Mouse (Mus musculus): ENCODE measurements around the gene AW822073. TPM values are rescaled to one million over a fixed set of nuclear protein-coding genes. Genes with fewer than 3 reads are reported as not detected.
"Not testable (repeated sequence)": the region's sequence is repeated elsewhere in the genome, so short reads cannot be mapped to it uniquely, and the experiment has no call there.

Gene AW822073
- polyA plus RNA-seq, 1 experiment from 2014 or later: not detected

DNA sequence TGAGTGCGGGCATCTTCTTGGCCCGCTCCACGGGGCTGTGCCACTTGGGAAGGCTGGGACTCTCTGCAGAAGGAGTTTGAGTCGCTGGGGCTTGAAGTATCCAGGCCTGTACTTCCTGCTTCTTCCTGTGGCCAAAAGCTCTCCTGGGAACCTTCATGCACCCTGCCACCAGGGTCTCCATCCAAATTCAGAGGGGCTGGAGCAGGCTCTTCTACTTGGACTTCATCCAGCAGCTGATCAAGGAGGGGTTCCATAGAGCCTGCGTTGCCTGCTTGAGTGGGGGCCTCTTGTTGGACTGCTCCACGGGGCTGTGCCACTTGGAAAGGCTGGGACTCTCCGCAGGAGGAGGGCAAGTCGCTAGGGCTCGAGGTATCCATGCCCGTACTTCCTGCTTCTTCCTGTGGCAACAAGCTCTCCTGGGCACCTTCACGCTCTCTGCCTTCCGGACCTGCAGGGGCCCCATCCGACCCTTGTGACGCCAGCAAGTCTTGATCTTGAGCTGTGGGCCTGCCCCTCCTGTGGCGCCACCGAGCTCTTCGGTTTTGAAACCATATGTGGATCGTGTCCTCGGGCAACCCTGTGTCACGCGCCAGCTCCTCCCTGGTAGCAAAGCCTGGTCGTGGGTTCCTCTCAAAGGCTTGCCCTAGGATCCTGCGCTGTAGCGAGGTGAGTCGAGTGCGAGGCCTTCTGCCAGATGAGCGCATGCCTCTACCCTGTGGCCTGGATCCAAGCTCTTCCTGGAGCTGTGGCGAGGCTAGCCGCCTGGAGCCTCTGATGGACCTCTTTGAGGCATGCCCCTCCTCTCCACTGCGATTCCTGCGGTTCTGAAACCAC, 541 bp downstream of the AW822073 start:
- not testable (repeated sequence) for ATAC-seq (ENCODE audit: low read depth); H3K4me1 ChIP-seq (ENCODE audit: control insufficient read depth, low read depth, low read length); H3K4me3 ChIP-seq (ENCODE audit: low read depth, low read length); H3K4me2 ChIP-seq (ENCODE audit: low read depth, low read length); H3K36me3 ChIP-seq (ENCODE audit: control insufficient read depth, insufficient read depth); H3K9ac ChIP-seq (ENCODE audit: low read depth, low read length); H3K9me3 ChIP-seq (replicated peaks; ENCODE audit: control insufficient read depth, low read length); H3K27ac ChIP-seq (ENCODE audit: low read length); H3K27me3 ChIP-seq (ENCODE audit: control insufficient read depth, insufficient read depth, low read depth, low read length)
- 74% methylated on average over 29 of the region's 31 CpGs for WGBS (ENCODE audit: insufficient replicate concordance)

DNA sequence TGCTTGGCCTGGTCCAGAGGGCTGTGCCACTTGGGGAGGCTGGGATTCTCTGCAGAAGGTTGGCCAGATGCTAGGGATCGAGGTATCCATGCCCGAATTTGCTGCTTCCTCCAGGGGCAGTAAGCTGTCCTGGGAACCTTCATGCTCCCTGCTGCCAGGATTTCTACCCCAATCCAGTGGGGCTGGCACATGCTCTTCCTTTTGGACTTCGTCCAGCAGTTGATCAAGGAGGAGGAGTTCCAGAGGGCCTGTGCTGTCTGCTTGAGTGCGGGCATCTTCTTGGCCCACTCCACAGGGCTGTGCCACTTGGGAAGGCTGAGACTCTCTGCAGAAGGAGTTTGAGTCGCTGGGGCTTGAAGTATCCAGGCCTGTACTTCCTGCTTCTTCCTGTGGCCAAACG, 1.6 kb downstream of the AW822073 start:
- H3K27me3 ChIP-seq (ENCODE audit: control insufficient read depth, insufficient read depth, low read depth, low read length); H3K27ac ChIP-seq (ENCODE audit: low read length): not testable (repeated sequence)
- 63% methylated on average over 3 of the region's 6 CpGs for WGBS (ENCODE audit: insufficient replicate concordance)

DNA sequence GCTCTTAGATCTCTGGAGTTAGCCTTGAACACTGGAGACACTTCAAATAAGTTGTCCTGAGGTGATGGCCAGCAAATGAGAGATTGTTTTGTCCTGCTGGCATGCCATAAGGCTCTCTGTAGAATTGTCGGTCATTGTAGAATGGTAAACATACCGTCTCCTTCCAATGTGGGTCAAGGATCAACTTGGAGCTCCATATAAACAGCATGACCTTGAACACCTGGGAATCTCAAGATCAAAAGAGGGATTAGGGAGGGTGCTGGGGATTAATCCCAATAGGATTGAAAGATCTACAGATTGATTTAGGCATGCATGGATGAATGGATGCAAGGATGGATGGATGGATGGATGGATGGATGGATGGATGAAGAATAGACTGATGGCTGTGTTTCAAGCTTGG, 3.2 kb downstream of the AW822073 start:
- H3K9ac ChIP-seq (ENCODE audit: low read depth, low read length); H3K27me3 ChIP-seq (ENCODE audit: control insufficient read depth, insufficient read depth, low read depth, low read length); H3K4me1 ChIP-seq (ENCODE audit: control insufficient read depth, low read depth, low read length); H3K4me3 ChIP-seq (ENCODE audit: low read depth, low read length); ATAC-seq (ENCODE audit: low read depth); H3K4me2 ChIP-seq (ENCODE audit: low read depth, low read length); H3K9me3 ChIP-seq (replicated peaks; ENCODE audit: control insufficient read depth, low read length); H3K27ac ChIP-seq (ENCODE audit: low read length); H3K36me3 ChIP-seq (ENCODE audit: control insufficient read depth, insufficient read depth): not testable (repeated sequence)
- 74% methylated on average over 2 of the region's 2 CpGs for WGBS (ENCODE audit: insufficient replicate concordance)

More for the DNA sequence above, 1.6 kb downstream of the AW822073 start:
- H3K36me3 ChIP-seq (ENCODE audit: control insufficient read depth, insufficient read depth); H3K4me1 ChIP-seq (ENCODE audit: control insufficient read depth, low read depth, low read length); H3K4me3 ChIP-seq (ENCODE audit: low read depth, low read length); H3K4me2 ChIP-seq (ENCODE audit: low read depth, low read length); H3K9me3 ChIP-seq (replicated peaks; ENCODE audit: control insufficient read depth, low read length); H3K9ac ChIP-seq (ENCODE audit: low read depth, low read length); ATAC-seq (ENCODE audit: low read depth): not testable (repeated sequence)

DNA sequence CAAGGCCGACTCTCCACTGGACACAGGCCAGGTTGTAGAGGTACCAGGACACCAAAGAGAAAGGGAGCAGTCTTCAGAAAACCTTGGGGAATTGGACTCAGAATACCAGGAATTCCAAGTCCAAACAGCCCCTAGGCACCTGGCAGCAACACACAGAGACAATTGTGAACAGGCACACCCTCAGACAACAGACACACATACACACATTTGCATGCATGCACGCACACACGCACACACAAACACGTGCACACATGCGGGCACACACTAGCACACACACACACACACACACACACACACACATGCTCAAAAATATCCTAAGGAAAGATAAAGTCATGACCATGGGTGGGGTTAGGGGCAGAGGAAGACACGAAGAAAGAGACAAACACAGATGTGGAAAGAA, 4.0 kb downstream of the AW822073 start:
- Histone ChIP-seq H3K27me3 (ENCODE audit: control insufficient read depth, insufficient read depth, low read depth, low read length) (no peaks in the 10 kb centered on the region), H3K27ac (ENCODE audit: low read length) (no peak overlapping the region), H3K36me3 (ENCODE audit: control insufficient read depth, insufficient read depth) (no peaks in the 10 kb centered on the region), H3K4me2 (ENCODE audit: low read depth, low read length) (no peak overlapping the region), H3K4me1 (ENCODE audit: control insufficient read depth, low read depth, low read length) (no peaks in the 10 kb centered on the region), H3K9me3 (replicated peaks; ENCODE audit: control insufficient read depth, low read length) (peaks cover 5% of the 10 kb centered on the region), H3K9ac (ENCODE audit: low read depth, low read length) (no peak overlapping the region), H3K4me3 (ENCODE audit: low read depth, low read length) (no peak overlapping the region)
- ATAC-seq (ENCODE audit: low read depth): no peak
- 59% methylated on average over 6 of the region's 6 CpGs for WGBS (ENCODE audit: insufficient replicate concordance)

DNA sequence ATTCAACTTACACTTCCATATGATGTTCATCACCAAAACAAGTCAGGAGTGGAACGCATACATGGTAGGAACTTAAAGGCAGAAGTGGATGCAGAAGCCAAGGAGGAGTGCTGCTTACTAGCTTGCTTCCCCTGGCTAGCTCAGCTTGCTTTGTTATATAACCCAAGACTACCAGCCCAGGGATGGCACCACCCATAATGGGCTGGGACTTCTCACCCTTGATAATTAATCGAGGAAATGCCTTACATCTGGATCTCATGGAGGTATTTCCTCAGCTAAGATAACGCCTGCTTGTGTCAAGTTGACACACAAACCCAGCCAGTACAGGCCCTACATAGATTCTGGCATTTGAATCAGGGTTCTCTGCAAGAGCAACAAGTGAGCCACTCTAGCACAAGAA, 7.4 kb downstream of the AW822073 start:
- 62% methylated on average over 3 of the region's 3 CpGs for WGBS (ENCODE audit: insufficient replicate concordance)

DNA sequence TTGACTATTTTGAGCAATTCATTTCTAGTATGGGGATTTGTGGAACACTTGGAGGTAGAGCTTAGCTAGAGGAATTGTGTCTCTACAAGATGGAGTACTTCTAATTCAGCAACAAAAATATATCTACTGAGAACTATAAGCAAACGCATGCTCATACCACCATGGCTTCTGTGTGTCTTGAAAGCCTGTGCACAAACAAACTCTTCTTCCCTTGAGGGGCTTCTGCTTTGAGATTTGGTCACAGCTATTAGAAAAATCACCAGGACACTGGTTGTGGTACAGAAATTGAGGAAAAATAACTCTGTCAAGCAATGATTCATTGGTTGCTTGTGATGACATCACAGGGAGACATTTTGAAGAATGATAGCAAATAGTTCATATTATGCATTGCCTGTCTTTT, 9.4 kb downstream of the AW822073 start:
- Histone ChIP-seq H3K9ac (ENCODE audit: low read depth, low read length) (no peak overlapping the region), H3K36me3 (ENCODE audit: control insufficient read depth, insufficient read depth) (no peaks in the 10 kb centered on the region), H3K4me3 (ENCODE audit: low read depth, low read length) (no peak overlapping the region), H3K27ac (ENCODE audit: low read length) (no peak overlapping the region), H3K4me2 (ENCODE audit: low read depth, low read length) (no peak overlapping the region), H3K27me3 (ENCODE audit: control insufficient read depth, insufficient read depth, low read depth, low read length) (no peaks in the 10 kb centered on the region), H3K4me1 (ENCODE audit: control insufficient read depth, low read depth, low read length) (no peaks in the 10 kb centered on the region), H3K9me3 (replicated peaks; ENCODE audit: control insufficient read depth, low read length) (no peaks in the 10 kb centered on the region)
- no peak for ATAC-seq (ENCODE audit: low read depth)
- WGBS (ENCODE audit: insufficient replicate concordance): 67% methylated on average over 1 of the region's 1 CpGs

More for the DNA sequence above, 7.4 kb downstream of the AW822073 start:
- no peak for ATAC-seq (ENCODE audit: low read depth)
- no peaks in the 10 kb centered on the region for H3K27me3 ChIP-seq (ENCODE audit: control insufficient read depth, insufficient read depth, low read depth, low read length)
- H3K9ac ChIP-seq (ENCODE audit: low read depth, low read length): no peak overlapping the region
- no peak overlapping the region for H3K4me3 ChIP-seq (ENCODE audit: low read depth, low read length)
- no peak overlapping the region for H3K27ac ChIP-seq (ENCODE audit: low read length)
- 0 out of 2 replicates have a peak, but pooled peaks cover 3% of the 10 kb centered on the region for H3K9me3 ChIP-seq (replicated peaks; ENCODE audit: control insufficient read depth, low read length)
- no peaks in the 10 kb centered on the region for H3K36me3 ChIP-seq (ENCODE audit: control insufficient read depth, insufficient read depth)
- no peaks in the 10 kb centered on the region for H3K4me1 ChIP-seq (ENCODE audit: control insufficient read depth, low read depth, low read length)
- no peak overlapping the region for H3K4me2 ChIP-seq (ENCODE audit: low read depth, low read length)

DNA sequence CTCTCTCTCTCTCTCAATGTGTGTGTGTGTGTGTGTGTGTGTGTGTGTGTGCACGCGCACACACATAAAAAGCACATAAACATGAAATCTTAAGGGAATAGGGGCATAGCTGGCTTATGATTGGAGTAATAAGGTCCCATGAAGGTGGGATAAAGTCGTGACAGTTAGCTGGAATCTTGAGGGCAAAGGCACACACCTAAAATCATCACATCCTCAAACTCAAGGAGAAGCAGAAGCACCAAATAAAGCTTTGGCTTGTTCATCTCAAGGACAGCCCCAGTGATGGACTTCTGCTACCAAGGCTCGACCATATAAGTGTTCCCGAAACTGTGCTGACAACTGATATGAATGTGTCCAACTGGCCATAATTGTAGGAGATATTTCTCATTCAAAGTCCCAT, 9.8 kb downstream of the AW822073 start:
- Histone ChIP-seq H3K4me1 (ENCODE audit: control insufficient read depth, low read depth, low read length) (no peaks in the 10 kb centered on the region), H3K27ac (ENCODE audit: low read length) (no peak overlapping the region), H3K4me2 (ENCODE audit: low read depth, low read length) (no peak overlapping the region), H3K9me3 (replicated peaks; ENCODE audit: control insufficient read depth, low read length) (no peaks in the 10 kb centered on the region), H3K36me3 (ENCODE audit: control insufficient read depth, insufficient read depth) (no peaks in the 10 kb centered on the region), H3K9ac (ENCODE audit: low read depth, low read length) (no peak overlapping the region), H3K4me3 (ENCODE audit: low read depth, low read length) (no peak overlapping the region), H3K27me3 (ENCODE audit: control insufficient read depth, insufficient read depth, low read depth, low read length) (no peaks in the 10 kb centered on the region)
- WGBS (ENCODE audit: insufficient replicate concordance): 59% methylated on average over 5 of the region's 5 CpGs
- no peak for ATAC-seq (ENCODE audit: low read depth)

DNA sequence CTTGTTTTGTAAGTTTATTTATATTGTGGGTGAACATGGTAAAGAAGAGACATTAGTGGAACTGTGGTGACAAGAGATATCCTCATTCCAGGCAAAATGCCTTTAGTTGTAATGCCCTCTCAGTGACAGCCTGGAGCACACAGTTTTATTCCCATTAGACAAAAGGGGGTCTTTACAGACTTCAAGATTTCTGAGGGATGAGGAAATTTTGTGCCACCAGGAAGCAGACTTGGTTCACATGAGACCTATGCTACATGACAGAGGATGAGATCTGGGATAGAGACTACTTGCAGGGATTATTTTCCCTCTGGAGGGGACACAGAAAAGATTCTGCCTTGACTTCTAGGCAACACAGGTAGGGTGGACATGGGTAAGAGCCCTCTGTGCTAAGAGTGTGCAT, 10.2 kb downstream of the AW822073 start:
- Histone ChIP-seq H3K27me3 (ENCODE audit: control insufficient read depth, insufficient read depth, low read depth, low read length) (no peaks in the 10 kb centered on the region), H3K27ac (ENCODE audit: low read length) (no peak overlapping the region), H3K9me3 (replicated peaks; ENCODE audit: control insufficient read depth, low read length) (no peaks in the 10 kb centered on the region), H3K36me3 (ENCODE audit: control insufficient read depth, insufficient read depth) (no peaks in the 10 kb centered on the region), H3K4me1 (ENCODE audit: control insufficient read depth, low read depth, low read length) (no peaks in the 10 kb centered on the region), H3K4me3 (ENCODE audit: low read depth, low read length) (no peak overlapping the region), H3K4me2 (ENCODE audit: low read depth, low read length) (no peak overlapping the region), H3K9ac (ENCODE audit: low read depth, low read length) (no peak overlapping the region)
- ATAC-seq (ENCODE audit: low read depth): no peak

DNA sequence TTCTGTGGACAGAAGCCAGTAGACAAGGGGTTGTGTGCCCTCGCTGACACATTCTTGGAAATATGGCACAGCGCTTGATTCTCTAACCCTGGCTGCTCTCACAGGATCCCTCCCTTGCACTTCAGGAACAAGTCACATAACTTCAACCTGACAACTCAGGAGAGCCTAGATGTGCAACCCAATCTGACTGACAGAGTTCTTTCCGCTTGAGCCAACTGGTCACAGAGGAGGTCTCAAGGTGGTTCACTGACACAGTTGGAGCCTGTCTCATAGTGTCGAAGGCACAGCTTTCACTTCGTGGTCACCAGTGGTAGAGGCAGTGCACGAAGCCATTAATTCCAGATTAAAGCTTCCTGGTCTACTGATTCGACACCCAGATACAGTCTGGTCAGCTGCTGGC, 12.5 kb downstream of the AW822073 start:
- Histone ChIP-seq H3K9me3 (replicated peaks; ENCODE audit: control insufficient read depth, low read length) (no peaks in the 10 kb centered on the region), H3K27ac (ENCODE audit: low read length) (no peak overlapping the region), H3K4me1 (ENCODE audit: control insufficient read depth, low read depth, low read length) (no peaks in the 10 kb centered on the region), H3K9ac (ENCODE audit: low read depth, low read length) (no peak overlapping the region), H3K4me3 (ENCODE audit: low read depth, low read length) (no peak overlapping the region), H3K36me3 (ENCODE audit: control insufficient read depth, insufficient read depth) (no peaks in the 10 kb centered on the region), H3K4me2 (ENCODE audit: low read depth, low read length) (no peak overlapping the region), H3K27me3 (ENCODE audit: control insufficient read depth, insufficient read depth, low read depth, low read length) (no peaks in the 10 kb centered on the region)
- 55% methylated on average over 7 of the region's 7 CpGs for WGBS (ENCODE audit: insufficient replicate concordance)
- ATAC-seq (ENCODE audit: low read depth): no peak

Data from liver, embryonic 16.5 days (tissue).